Mouse (Mus musculus): ENCODE data around the gene Bmpr1b.

Gene Bmpr1b

DNA sequence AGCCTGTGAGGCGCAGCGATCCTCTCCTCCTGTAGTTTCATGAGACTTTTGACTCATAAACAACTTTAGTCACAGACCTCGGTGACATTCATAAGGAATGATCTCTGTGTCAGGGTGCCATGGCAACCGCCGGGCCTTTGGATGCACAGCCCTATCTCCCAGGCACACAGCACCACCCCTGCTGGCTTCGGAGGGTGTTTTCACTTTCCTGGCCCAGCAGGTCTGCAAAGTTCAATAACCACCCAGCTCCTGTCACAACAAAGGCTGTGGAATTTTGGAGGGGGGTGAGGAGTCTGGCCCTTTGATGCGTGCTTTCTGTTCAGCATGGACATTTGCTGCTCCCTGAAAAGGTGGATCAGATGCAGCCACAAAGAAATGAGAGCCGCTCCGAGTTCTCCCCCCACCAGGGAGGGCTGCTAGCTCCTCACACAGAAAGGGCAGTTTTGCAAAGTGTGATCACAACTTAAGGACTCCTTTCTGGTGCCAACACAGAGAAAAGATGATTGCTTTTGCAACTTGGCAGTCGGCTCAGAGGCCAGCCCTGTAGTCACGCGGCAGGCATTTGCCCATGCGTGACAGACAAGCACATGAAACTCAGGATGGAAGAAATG is 349.8 kb downstream of the Bmpr1b start:
- peak; percentile 35 for DNase-seq (ENCODE audit: low spot score in 2 of 2)

GRCm38 (mm10) chr3:141818615-141819312 is 350.5 kb downstream of the Bmpr1b start:
- peak in 1 of 2 experiments; percentile 12 for DNase-seq (ENCODE audit: low spot score in 2 of 2)

DNA sequence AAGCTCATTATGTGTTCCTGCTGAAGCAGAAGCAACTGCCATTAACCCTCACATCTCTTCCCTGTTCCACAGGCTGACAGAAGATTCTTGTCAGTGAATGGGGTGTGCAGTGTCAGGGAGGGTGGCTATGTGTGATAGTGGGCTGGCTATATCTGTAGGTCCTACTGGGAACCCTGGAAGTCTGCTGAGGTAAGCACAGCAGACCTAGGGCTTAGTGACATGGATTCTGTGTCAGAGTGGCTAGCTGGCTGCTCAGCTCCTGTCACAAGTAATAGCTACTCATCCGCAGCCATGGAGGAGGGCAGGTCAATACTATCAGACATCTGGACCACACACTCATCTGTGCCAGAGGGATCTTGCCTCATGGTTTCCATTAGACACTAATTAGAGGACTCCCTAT is 354.4 kb downstream of the Bmpr1b start:
- no peak for DNase-seq (ENCODE audit: low spot score in 2 of 2)

- DNase-seq (ENCODE audit: low spot score in 2 of 2) = no peak
Measured at GRCm38 (mm10) chr3:141811348-141811747, 357.9 kb downstream of the Bmpr1b start.

DNA sequence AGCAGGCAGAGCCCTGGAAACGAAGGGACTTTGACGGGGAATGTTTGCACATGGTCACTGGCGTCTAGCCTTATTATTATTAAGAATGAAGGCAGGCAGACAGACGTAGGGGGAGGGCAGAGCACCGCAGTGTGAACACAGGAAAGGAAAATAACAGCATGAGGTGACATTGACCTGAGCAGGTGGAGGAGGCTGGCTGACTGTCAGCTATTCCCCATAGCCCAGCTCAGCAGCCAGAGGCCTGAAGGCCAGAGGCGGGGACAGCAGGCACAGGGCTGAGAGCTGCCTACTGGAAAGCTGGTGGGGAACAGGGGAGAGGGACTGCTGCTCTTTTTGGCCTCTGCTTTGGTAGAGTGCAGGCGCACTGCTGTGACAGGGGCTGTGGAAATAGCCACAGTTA is 358.3 kb downstream of the Bmpr1b start:
- DNase-seq (ENCODE audit: low spot score in 2 of 2) = no peak

- DNase-seq (ENCODE audit: low spot score in 2 of 2) = no peak
Measured at GRCm38 (mm10) chr3:141809581-141809980, 359.6 kb downstream of the Bmpr1b start.

GRCm38 (mm10) chr3:141804133-141804532 is 365.1 kb downstream of the Bmpr1b start:
- no peak for DNase-seq (ENCODE audit: low spot score in 2 of 2)

DNA sequence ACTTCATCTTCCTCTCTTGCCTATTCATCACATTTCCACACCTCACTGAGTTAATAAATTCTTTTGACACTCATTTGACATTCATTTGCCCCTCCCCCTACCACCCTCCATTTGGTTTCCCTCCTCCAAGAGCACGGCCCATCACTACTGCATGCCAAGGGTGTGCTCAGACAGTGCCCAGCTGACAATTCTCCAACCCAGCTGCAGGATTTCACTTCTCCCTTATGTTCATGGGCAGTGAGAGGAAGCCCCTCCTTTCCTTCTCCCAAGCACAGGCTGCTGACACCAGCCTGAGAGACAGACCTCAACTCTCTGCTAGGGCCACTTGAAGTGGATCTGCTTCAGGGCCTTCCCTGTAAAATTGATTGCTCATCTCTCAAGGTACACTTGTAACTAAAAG is 371.4 kb downstream of the Bmpr1b start:
- no peak for DNase-seq (ENCODE audit: low spot score in 2 of 2)

DNA sequence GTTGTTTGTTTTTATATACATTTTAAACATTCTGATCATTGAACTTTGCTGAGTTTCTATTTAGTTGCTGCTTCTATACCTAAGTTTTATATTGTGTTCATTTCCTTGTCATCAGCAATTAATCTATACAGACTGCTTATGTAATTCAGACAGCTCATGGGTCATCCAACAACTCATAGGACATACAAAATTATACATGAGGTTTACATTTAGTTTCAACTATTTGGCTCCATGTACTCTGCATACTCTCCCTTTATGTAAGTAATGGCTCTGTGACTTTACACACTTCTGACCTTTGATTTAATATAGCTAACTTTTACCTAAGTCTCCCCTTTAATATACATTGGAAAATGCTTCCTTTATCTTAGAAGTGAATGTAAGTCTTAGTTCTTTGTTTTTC is 371.9 kb downstream of the Bmpr1b start:
- DNase-seq (ENCODE audit: low spot score in 2 of 2) = no peak

DNA sequence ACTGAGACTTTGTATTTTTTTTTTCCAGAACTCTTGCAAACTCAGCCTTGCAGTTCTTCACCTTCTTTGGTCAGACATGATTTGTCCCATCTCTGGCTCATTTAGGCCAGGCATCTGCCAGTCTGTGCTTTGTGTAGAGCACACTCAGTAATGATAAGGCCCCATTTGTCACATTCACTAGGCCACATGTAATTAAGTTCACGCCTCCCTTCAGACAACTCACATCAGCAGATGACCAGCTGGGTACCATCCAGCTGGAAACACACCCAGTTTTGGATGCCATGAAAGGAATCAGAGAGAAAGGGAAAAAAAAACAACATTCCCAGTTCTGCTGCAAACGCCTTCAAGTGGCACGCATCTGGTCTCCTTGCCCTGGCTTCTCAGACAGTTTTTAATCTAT is 374.9 kb downstream of the Bmpr1b start:
- no peak for DNase-seq (ENCODE audit: low spot score in 2 of 2)

DNA sequence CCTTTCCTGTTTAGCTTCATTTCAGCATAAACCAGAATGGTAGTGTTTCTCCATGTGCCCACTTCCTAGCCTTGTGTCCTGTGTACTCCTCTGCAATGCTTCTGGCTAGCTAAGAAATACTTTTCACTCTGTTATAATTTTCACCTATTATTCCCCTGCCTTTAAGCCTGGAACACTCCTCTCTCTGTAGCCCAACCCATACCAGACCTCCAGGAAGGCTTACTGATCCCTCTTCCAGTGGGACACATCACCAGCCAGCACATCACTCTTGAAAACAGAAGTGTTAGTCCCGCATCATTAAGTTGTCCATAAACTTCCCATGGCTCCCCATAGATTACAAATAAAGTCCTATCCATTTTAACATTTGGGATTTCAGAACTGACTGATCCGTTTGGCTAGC is 375.5 kb downstream of the Bmpr1b start:
- DNase-seq (ENCODE audit: low spot score in 2 of 2) = no peak

- DNase-seq (ENCODE audit: low spot score in 2 of 2) = no peak
Measured at GRCm38 (mm10) chr3:141792106-141792505, 377.1 kb downstream of the Bmpr1b start.

GRCm38 (mm10) chr3:141791026-141791780 is 378.0 kb downstream of the Bmpr1b start:
- no peak for DNase-seq (ENCODE audit: low spot score in 2 of 2)
